Mouse (Mus musculus) left cerebral cortex, adult 18-20 months (tissue): ENCODE data around the gene Ankrd10. TPM values are rescaled to one million over a fixed set of nuclear protein-coding genes. Genes with fewer than 3 reads are reported as not detected.
"Not testable (repeated sequence)": the region's sequence is repeated elsewhere in the genome, so short reads cannot be mapped to it uniquely, and the experiment has no call there.

Experiments
- DNase-seq, 2 experiments: peaks; one replicate each; pipeline ENCODE4 v3.0.0; 2021 to 2022; ENCODE audit warnings: low spot score in 2 of 2, mixed read lengths in 1 of 2
- long read RNA-seq, 2 experiments: library from polyadenylated mRNA; stranded (forward); transcript quantifications; one replicate each; pipeline ENCODE4 v2.0.0; 2021
- total RNA-seq, 2 experiments: library from RNA; stranded (reverse); gene quantifications; 2 replicates each; pipeline ENCODE4 v1.2.3; 2021

Gene Ankrd10
- total RNA-seq, result 10 to 100 TPM; 50.1 to 52.4 TPM
- long read RNA-seq, experiment 1, full-length matches to known transcripts, result 14 of 29 reads
- long read RNA-seq, experiment 1, partial matches to known transcripts, result 11 of 29 reads
- long read RNA-seq, experiment 1, other reads (novel, unspliced or antisense), result 4 of 29 reads
- long read RNA-seq, experiment 2, transcript Ankrd10-201 (6 exons, 2,285 nt), result major isoform, 7 of 15 reads
- long read RNA-seq, experiment 2, partial matches to known transcripts, result 2 of 15 reads
- long read RNA-seq, experiment 2, other reads (novel, unspliced or antisense), result 5 of 15 reads

DNA sequence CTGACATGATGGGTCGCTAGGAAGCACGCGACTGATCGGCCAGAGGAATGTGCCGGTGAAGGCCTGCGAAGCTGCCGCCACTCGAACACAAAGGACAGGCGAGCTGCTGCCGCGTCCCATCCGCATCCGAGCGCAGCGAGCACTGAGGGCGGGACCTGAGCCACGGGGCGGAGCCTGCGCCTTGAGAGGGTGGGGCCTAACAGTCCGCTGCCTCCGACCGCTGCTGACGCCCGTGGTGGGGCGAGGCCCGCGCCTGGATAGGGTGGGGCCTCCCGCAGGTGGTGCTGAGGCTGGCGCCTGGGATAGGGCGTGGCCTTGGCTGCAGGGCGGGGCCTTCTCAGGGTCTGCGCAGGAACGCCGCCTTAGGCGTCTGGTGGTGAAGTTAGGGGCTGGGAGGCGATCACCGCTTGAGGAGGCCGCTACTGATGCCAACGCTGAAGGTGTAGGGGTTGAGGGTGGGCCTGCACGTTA lies at the start of gene Ankrd10:
Gene Ankrd10, minus strand, starts transcription at position 147 of the 471 bp plus-strand sequence.
- peak; percentile 91 to 95 for DNase-seq

DNA sequence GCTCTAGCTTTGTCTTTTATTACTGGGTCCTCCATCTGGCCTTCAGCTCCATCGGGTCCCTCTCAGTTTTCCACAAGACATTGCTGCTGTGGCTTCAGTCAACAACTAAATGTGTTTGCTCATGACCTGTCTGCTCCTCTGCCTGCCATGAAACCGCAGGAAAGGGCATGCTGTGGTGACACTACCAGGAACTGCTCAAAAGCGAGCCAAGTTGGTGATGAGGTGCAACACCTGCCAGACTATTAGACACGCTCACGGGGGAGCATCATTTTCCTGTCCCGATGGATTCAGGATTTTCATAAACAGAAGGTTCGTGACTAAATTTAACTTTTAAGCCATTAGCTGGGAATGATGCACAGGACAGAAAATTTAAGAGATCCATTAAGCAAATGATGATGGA lies 49.0 kb upstream of the Ankrd10 start:
- no peak for DNase-seq

DNA sequence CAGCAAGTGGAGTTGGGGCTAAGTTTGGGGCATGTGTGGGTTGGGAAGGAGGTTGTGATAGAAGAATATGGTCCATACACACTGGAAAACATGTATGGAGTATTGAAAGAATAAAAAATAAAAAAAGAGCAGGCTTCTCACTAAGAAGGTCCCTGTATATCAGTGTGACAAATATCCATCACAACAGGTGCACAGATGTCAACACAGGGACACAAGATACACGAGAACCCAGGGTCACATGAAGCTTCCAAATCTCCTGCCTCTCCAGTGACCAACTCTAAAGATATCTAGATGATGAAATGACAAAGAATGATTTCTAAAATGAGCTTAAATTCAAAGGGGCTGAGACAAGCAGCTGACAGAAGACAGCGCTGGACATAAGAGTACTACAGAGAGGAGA lies 32.8 kb upstream of the Ankrd10 start:
- no peak for DNase-seq

DNA sequence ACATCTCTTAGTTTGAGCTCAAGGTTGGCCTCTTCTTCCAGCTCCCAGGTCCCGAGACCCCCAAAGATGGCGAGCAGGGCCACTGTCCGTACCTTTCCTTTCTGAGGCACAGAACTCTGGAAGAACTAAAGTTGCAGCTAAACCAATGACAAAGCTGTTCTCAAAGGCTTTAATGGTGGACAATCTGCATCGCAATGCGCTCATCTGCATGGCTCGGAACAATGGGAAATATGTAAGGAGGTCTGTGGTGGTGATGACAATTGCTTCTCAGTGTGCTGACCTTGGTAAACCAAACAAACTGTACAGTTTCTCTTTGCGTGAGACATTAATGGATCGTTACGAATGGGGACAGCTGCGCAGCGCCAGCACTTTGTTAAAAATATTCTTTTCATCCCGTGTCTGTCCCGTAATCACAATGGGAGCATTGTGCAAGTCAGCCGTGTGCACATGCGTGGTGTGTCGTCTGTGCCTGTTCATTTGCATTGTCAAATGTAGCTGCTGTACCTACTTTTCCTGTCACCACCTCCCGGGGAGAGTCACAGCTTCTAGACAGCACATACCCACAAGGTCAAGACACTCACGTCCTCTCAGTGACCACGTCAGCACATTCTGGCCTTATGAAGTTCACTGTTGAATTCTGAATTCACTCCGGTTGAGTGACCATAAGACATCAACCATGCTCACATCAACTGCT lies 30.6 kb upstream of the Ankrd10 start:
- not testable (repeated sequence) for DNase-seq

DNA sequence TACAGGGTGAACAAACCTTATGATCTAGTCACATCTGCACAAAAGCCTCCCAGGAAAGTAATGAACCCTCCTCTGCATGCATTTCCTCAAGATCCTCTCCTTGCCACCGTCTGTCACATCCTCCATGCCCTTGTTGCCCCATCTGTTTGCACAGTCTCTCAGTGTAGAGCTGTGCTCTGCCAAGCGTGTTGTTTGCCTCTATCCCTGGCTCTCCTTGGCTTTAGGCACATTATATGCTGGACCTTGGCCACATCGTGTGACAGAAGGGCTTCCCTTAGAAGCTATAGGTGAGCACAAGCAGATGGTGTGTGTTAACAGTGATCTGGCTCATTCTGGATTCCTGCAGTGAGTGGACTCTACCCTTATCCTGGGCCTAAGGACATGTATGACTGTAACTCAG lies 26.4 kb upstream of the Ankrd10 start:
- no peak for DNase-seq

DNA sequence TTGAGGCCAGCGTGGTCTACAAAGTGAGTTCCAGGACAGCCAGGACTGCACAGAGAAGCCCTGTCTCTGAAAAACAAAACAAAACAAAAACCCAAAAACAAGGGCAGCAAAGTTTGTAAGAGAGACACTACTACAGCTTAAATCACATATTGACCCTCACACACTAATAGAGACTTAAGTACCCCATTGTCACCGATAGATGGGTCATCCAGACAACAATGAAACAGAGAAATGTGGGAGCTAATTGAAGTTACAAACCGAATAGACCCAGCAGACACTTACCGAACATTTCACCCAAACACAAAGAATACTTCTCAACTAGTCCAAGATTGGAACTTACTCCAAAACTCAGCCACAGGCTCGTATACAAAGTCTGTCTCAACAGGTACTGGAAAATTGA lies 14.5 kb upstream of the Ankrd10 start:
- DNase-seq, result no peak

DNA sequence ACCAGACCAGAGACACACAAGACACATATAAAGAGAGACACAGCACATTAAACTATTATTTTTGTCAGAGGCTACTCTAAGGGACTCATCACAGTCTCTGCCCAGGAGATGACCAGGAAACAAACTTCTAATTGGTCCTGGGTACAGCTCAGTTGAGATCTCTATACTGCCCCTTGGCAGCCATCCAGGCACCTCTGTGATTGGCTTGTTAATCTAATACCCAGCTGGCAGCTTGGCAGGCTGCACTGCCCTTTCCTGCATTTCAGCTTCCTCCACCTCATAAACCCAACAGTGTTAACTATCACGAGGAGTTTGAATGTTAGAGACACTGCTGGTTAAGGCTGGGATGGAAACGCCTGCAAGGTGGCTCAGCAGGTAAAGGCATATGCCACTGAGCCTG lies 7.6 kb upstream of the Ankrd10 start:
- no peak for DNase-seq

DNA sequence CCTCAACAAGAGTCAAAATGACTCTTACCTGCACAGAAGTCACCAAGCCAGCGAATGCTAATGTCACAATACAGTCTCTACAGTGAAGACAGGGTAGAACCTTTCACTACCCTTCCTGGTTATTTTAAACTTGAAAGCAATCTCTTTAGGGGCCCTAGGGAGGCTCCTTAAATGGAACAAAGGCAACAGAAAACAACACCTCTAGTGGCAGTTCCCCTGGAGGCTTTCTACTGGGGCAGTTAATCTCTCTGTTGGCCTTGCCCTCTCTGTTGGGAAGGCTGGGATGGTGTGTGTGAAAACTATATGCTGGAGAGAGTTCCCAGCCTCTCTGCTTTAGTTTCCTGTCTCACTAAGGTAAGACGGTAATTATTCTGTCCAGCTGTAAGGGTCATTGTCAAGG lies 5.0 kb upstream of the Ankrd10 start:
- no peak for DNase-seq

DNA sequence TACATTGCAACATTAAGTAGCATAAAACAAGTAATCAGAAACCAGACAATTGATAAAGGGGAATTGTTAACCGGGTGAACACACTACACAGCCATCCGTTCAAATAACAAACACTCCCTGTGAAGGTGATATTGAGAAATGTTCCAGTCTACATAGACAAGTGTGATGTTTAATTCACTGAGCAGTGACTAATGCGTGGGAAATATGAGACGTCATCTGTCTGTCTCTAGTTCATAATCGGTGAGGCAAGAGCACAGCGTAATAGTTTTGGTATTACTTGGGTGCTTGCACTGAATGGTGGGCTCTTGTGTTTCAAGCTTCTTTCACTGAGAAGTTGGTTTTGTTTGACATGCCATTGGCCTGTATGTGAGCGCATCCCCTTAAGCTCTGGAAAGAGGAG lies 2.0 kb upstream of the Ankrd10 start:
- DNase-seq, result no peak

DNA sequence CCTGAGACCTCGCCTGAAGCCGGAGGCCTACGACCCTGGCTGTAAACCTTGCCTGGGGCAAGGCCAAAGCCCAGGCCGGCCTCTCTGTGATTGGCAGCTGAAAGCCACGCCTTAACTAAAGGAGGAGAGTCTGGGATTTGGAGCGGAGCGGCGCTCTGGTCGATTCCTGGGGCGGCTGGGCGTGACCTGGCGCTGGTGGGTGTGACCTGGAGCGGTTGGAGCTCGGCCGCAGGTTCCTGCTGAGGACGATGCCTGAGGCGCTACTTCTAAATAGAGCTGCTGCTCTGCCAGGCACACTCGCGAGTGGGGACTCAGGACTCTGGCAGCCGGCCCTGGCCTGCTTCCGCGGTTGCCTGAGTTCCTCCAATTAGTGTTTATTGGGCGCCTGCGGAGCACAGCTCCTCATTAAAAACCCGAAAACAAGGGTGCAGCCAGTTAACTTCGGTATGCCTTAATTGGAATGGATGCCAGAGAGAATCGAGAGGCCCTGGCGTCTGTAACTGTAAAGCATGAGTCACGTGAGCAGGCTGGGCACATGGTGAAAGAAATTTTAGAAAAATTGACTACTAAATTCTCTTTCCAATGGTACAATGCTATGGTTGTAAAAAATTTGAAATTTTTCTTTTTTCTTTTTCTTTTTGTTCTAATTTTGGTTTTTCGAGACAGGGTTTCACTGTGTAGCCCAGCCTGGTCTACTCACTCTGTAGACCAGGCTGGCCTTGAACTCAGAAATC lies 934 bp upstream of the Ankrd10 start:
- peak; percentile 61 to 75 for DNase-seq

DNA sequence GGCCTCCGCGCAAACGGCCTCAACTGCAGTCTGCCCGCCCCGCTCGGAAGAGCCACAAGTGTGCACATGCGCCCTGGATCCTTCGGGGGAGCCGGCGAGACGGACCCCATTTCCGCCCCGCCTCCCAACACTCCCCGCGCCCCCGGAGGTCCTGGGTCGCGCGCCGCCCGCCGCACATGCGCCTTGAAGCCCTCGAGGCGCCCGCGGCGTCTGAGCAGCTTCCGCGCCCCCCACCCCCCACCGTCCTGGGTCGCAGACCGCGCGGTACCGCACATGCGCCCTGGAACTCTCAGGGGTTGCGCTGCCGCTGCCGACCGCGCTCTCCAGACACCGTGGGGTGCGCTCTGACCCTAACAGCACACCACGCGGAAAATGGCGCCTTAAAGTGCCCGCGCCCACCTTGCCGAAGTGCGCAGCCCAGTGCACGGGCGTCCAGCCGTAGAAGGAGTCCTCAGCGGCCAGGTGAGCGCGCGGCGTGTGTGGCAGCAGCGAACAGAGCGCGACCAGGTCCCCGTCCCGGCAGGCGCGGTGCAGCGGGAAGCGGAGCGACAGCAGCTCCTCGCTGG lies 462 bp downstream of the Ankrd10 start:
- DNase-seq, result peak; percentile 71 to 85

DNA sequence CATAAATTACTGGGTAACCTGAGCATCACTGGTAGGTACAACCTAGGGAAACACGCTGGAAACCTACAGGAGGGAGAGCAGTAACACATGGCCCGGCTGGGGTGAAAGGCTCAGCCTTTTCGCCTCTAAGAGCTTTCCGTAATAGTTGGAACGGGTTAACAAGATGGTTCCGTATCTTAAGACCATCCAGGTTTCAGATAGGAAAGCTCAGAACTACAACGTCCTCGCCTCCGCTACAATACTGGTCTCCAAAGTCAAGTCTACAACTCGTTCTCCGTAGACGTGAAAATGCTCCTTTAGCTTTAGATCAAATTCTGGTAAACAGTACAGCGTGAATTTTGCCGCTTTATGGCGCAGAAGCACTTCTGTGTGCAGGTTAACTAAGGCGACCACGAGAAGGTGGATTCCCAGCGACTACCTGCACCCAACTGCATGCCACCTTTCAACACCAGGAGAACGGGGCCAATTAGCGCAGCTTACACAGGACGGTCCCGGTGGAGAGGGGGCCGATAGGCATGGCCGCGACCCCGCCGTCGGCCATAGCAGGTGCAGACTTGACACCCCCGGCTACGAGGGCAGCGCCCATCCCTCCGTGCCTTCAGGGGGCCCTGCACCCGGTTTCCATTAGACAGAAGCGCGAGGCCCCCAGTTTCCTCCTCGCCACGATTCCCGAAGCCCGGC lies 1.1 kb downstream of the Ankrd10 start:
- DNase-seq, result no peak

DNA sequence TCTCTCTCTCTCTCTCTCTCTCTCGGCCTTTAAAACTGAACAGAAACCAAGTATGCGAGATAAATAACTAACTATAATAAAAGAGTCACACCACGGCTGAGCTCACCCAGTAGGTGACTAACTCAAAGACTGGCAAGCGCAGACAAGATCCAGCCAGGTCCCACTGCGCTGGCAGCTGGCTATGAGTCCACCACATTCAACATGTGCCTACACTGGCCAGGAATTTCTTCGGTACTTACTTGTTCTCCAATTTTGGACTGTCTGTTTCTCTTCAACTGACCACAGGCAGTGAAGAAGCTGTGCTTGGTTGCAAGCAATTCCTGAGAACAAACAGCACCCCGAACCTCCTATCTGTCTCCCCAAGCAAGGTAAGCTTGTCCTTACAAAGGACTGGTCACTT lies 2.1 kb downstream of the Ankrd10 start:
- no peak for DNase-seq

DNA sequence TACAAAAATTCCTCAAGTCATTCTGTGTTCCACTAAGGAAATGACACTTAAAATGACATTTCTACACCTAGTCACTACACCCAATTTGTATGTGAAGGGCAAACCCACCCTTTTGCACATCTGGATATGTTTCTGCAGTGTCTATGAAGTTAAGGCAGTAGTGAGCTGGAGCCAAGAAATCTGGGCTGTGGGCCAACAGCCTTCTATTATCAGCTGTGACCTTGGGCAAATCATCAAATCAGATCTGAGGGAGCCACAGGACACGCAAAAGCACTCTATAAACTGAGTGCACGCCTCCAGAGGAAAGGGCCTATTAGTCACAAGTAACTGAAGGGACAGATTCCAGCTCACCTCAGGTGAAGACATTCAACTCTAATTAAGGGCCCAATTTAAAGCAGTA lies 3.2 kb downstream of the Ankrd10 start:
- no peak for DNase-seq

DNA sequence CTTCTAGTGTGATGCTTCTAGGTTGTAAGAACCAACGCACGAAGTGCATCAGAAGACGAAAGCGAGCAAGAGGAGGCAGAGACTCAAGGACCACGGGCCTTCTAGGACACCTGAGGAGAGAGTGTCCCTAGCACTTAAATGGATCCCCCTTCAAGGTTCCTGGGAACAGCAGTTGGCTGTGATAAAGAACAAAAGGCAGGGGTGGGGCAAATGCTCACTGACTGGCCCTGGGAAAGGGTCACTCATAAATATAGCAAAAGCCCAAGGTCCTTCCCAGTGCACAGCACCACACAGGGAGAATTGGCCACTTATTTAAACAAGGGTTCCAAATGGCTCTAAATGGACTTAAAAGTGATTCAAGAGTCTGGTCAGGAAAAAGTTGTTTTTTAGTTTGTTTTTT lies 6.4 kb downstream of the Ankrd10 start:
- no peak for DNase-seq

DNA sequence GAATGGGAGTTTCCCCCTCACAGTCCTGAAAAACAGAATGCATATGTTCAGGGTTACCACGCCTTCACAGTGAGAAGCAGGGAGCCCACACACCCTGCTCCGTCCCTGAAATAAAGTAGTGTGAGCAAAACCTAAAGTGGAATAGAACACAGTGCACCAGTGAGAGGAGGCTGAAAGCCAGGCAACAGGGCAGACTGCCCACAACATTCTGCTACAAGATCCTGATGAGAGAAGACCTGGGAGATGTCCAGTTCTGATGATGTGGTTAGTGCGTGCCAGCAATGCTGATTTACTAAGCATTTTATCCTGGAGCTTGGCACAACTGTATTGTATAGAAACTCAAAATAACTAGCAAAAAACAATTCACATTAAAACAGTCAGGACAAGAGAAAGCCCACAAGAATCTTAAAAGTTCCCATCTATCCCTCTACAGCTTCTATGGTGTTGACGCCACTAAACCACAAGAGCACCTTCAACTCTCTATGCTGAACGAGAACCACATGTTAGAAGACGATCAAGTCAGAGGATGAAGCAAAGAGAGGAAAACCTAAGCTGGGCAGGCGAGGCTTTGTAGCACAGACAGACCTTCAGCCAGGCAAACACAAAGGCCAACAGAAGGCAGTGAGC lies 6.9 kb downstream of the Ankrd10 start:
- DNase-seq, result peak; percentile 64 to 77

DNA sequence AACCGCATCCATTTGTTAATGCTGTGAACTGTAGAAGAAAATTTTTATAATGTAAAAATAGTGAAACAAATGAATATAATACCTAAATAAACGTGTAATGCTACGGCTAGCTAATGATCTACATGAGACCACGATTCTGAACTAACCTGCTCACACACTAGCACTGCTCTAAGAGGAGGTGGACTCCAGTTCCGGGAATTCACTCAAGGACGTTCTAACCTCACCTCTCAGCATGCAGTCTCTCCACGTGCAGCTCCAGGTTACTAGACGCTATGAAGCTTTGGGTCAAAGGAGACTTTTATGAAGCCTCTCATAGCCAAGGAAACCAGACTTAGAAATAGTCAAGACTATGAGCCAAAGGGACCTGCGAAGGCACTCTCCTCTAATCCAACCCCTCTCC lies 7.8 kb downstream of the Ankrd10 start:
- DNase-seq, result no peak

DNA sequence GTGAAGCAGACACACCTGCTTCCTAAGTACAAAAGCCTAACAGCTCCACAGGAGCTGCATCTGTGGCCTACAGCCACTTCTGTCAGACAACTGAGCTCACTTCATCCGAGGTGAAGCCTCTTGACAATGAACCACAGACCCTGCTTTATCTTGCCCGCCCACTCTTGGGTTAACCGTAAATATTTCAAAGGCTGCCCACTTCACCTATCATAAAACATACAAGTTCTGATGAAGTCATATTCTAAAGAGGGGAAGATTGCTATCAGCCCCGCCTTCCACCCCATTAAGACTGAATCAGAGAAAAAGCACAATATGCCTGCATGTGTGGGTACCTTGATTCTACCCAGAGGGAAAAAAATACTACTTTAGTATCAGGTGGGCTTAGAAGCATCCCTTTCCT lies 10.5 kb downstream of the Ankrd10 start:
- no peak for DNase-seq

DNA sequence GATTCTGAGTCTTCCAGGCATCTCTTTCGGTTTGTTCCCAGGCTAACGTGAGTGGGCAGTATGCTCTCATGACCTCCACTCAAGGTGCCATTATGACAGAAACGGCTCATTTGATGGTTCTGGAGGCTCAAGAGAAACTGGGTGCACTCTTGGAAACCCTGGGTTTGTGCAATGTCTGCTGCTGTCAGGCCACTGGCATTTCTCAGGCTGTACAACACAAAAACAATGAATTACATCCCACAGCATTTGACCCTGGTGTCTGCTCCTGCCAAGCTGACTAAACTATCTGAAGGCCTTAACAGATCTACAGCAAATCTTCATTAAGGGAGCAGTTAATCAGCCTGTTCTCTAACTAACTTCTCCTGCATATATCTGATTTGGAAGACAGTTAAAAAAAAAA lies 16.5 kb downstream of the Ankrd10 start:
- DNase-seq, result no peak

DNA sequence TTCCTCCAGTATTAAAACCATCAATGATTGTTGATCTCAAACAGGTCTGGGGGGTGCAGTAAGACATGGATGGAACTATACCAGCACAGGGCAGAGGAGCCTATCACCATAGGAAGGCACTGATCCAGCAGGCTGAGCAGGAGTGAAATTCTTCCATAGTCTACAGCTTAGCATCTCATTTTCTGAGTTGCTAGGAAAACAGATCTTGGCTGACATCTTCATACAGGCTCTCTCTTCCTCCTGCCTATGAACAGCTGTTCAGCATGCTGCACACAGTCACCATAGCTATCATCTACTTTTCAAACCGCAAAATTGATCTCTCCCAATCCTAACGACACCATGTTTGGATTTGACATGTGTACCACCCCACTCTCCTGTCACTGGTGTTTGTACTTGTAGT lies 17.5 kb downstream of the Ankrd10 start:
- DNase-seq, result no peak

DNA sequence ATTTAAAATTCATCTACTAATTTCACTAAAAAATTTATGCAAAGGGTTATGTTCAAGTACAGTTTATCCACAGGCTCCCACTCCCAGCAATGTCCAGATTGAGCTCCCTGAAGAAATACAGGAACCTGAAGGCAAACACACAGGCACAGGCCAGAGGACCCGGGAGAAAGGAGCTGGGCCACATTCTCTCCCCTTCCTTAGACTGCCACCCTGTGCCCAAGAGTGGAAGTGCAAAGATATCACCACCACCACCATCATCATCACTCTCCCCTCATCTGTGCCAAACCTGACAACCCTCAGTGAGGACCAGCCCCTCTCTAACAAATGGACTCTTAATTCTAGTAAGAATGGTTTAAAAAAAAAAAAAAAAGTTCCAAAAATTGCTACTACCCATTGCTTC lies 19.3 kb downstream of the Ankrd10 start:
- peak; percentile 44 to 67 for DNase-seq
